Mouse (Mus musculus): Measurements from ENCODE around the gene Arhgap8. TPM values are rescaled to one million over a fixed set of nuclear protein-coding genes. Genes with fewer than 3 reads are reported as not detected.
"Not testable (repeated sequence)": the region's sequence is repeated elsewhere in the genome, so short reads cannot be mapped to it uniquely, and the experiment has no call there.

Arhgap8 gene
- polyA plus RNA-seq, 1 experiment, result 16.0 TPM

GRCm38 (mm10) chr15:84758493-84758892, 38.6 kb downstream of the Arhgap8 start:
- no peak overlapping the region for H3K27ac ChIP-seq (ENCODE audit: control insufficient read depth, insufficient read depth, low read length)
- no peaks in the 10 kb centered on the region for H3K27me3 ChIP-seq (ENCODE audit: control insufficient read depth, insufficient read depth, low read length)
- 40% methylated on average over 4 of the region's 4 CpGs for WGBS
- no peak overlapping the region for H3K4me3 ChIP-seq (ENCODE audit: control insufficient read depth, insufficient read depth, low read length)
- DNase-seq, result peak; percentile 34
- TF ChIP-seq CTCF (IDR thresholded peaks at IDR 0.05; ENCODE audit: borderline replicate concordance, control insufficient read depth, extremely low read depth, insufficient read depth, low read length, poor library complexity), result 0 out of 2 replicates have a peak, but pooled peaks have one; percentile 50
- TF ChIP-seq POLR2A (IDR thresholded peaks at IDR 0.05; ENCODE audit: control insufficient read depth, extremely low read depth, insufficient read depth, low read length, poor library complexity), result no peak
- H3K4me1 ChIP-seq (replicated peaks; ENCODE audit: control insufficient read depth, insufficient read depth, low read length), result no peaks in the 10 kb centered on the region
- H3K36me3 ChIP-seq (ENCODE audit: control insufficient read depth, insufficient read depth, low read length), result no peaks in the 10 kb centered on the region

GRCm38 (mm10) chr15:84762712-84763422, 43.0 kb downstream of the Arhgap8 start:
- TF ChIP-seq CTCF (IDR thresholded peaks at IDR 0.05; ENCODE audit: borderline replicate concordance, control insufficient read depth, extremely low read depth, insufficient read depth, low read length, poor library complexity), result no peak
- TF ChIP-seq POLR2A (IDR thresholded peaks at IDR 0.05; ENCODE audit: control insufficient read depth, extremely low read depth, insufficient read depth, low read length, poor library complexity), result no peak
- H3K4me1 ChIP-seq (replicated peaks; ENCODE audit: control insufficient read depth, insufficient read depth, low read length), result no peaks in the 10 kb centered on the region
- no peak overlapping the region for H3K4me3 ChIP-seq (ENCODE audit: control insufficient read depth, insufficient read depth, low read length)
- no peak for DNase-seq
- no peaks in the 10 kb centered on the region for H3K27me3 ChIP-seq (ENCODE audit: control insufficient read depth, insufficient read depth, low read length)
- no peak overlapping the region for H3K27ac ChIP-seq (ENCODE audit: control insufficient read depth, insufficient read depth, low read length)
- H3K36me3 ChIP-seq (ENCODE audit: control insufficient read depth, insufficient read depth, low read length), result no peaks in the 10 kb centered on the region
- 87% methylated on average over 8 of the region's 8 CpGs for WGBS

GRCm38 (mm10) chr15:84763423-84763812, 43.6 kb downstream of the Arhgap8 start:
- Histone ChIP-seq H3K4me3 (ENCODE audit: control insufficient read depth, insufficient read depth, low read length) (no peak overlapping the region), H3K4me1 (replicated peaks; ENCODE audit: control insufficient read depth, insufficient read depth, low read length) (no peaks in the 10 kb centered on the region), H3K27me3 (ENCODE audit: control insufficient read depth, insufficient read depth, low read length) (no peaks in the 10 kb centered on the region), H3K27ac (ENCODE audit: control insufficient read depth, insufficient read depth, low read length) (no peak overlapping the region), H3K36me3 (ENCODE audit: control insufficient read depth, insufficient read depth, low read length) (no peaks in the 10 kb centered on the region)
- TF ChIP-seq CTCF (IDR thresholded peaks at IDR 0.05; ENCODE audit: borderline replicate concordance, control insufficient read depth, extremely low read depth, insufficient read depth, low read length, poor library complexity), result no peak
- TF ChIP-seq POLR2A (IDR thresholded peaks at IDR 0.05; ENCODE audit: control insufficient read depth, extremely low read depth, insufficient read depth, low read length, poor library complexity), result no peak
- no peak for DNase-seq
- WGBS, result 64% methylated on average over 7 of the region's 7 CpGs

- no peak for TF ChIP-seq POLR2A (IDR thresholded peaks at IDR 0.05; ENCODE audit: control insufficient read depth, extremely low read depth, insufficient read depth, low read length, poor library complexity)
- TF ChIP-seq CTCF (IDR thresholded peaks at IDR 0.05; ENCODE audit: borderline replicate concordance, control insufficient read depth, extremely low read depth, insufficient read depth, low read length, poor library complexity), result no peak
- Histone ChIP-seq H3K4me1 (replicated peaks; ENCODE audit: control insufficient read depth, insufficient read depth, low read length) (no peaks in the 10 kb centered on the region), H3K36me3 (ENCODE audit: control insufficient read depth, insufficient read depth, low read length) (no peaks in the 10 kb centered on the region), H3K27me3 (ENCODE audit: control insufficient read depth, insufficient read depth, low read length) (no peaks in the 10 kb centered on the region), H3K27ac (ENCODE audit: control insufficient read depth, insufficient read depth, low read length) (no peak overlapping the region), H3K4me3 (ENCODE audit: control insufficient read depth, insufficient read depth, low read length) (no peak overlapping the region)
- DNase-seq, result no peak
- 57% methylated on average over 10 of the region's 10 CpGs for WGBS
These were observed 46.8 kb downstream of the Arhgap8 start for GRCm38 (mm10) chr15:84766621-84767020.

GRCm38 (mm10) chr15:84768531-84768930, 48.7 kb downstream of the Arhgap8 start:
- DNase-seq; H3K27ac ChIP-seq (ENCODE audit: control insufficient read depth, insufficient read depth, low read length); H3K4me3 ChIP-seq (ENCODE audit: control insufficient read depth, insufficient read depth, low read length); H3K36me3 ChIP-seq (ENCODE audit: control insufficient read depth, insufficient read depth, low read length); H3K4me1 ChIP-seq (replicated peaks; ENCODE audit: control insufficient read depth, insufficient read depth, low read length); H3K27me3 ChIP-seq (ENCODE audit: control insufficient read depth, insufficient read depth, low read length): not testable (repeated sequence)
- WGBS, result 91% methylated on average over 4 of the region's 4 CpGs

- no peaks in the 10 kb centered on the region for H3K27me3 ChIP-seq (ENCODE audit: control insufficient read depth, insufficient read depth, low read length)
- H3K4me3 ChIP-seq (ENCODE audit: control insufficient read depth, insufficient read depth, low read length), result no peak overlapping the region
- WGBS, result 92% methylated on average over 11 of the region's 11 CpGs
These were observed 49.9 kb downstream of the Arhgap8 start for GRCm38 (mm10) chr15:84769641-84770341.

More at GRCm38 (mm10) chr15:84769641-84770341, 49.9 kb downstream of the Arhgap8 start:
- no peak for DNase-seq
- peaks cover 5% of the 10 kb centered on the region for H3K4me1 ChIP-seq (replicated peaks; ENCODE audit: control insufficient read depth, insufficient read depth, low read length)
- no peaks in the 10 kb centered on the region for H3K36me3 ChIP-seq (ENCODE audit: control insufficient read depth, insufficient read depth, low read length)
- TF ChIP-seq POLR2A (IDR thresholded peaks at IDR 0.05; ENCODE audit: control insufficient read depth, extremely low read depth, insufficient read depth, low read length, poor library complexity), result no peak
- H3K27ac ChIP-seq (ENCODE audit: control insufficient read depth, insufficient read depth, low read length), result no peak overlapping the region

All from thymus, adult 2 months (tissue).